Mouse (Mus musculus) testis, postnatal 10 days (tissue): ENCODE measurements around the gene Stx16.

Experiments used
- DNase-seq: peaks from one replicate; pipeline ENCODE4 v3.0.0; 2021; ENCODE audit warnings: low spot score

Gene Stx16

GRCm38 (mm10) chr2:174075673-174076432, at the start of gene Stx16:
Gene Stx16 (plus strand): TSS chr2:174076308.
- DNase-seq = peak; percentile 97

DNA sequence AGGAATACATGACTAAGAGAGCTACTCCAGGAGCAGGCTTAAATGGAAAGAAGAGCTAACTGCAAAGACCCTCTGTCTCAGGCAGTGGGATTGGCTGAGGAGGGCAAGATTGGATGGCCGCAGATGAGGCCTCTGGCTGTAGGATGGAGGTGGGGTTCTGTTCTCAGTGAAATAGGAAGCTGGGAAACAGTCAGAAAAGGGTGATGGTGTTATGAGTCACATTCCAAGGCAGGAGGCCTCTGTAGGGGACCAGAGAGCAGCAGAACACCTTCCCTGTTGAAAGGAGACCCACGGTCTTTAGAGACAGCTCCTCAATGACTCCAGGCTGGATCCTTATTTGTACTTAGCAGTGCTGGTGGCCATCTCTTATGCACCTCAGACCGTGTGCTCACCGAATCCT, 49.7 kb upstream of the Stx16 start:
- peak; percentile 22 for DNase-seq

- DNase-seq = peak; percentile 19
These were observed 42.8 kb upstream of the Stx16 start for GRCm38 (mm10) chr2:174033257-174033800.

DNA sequence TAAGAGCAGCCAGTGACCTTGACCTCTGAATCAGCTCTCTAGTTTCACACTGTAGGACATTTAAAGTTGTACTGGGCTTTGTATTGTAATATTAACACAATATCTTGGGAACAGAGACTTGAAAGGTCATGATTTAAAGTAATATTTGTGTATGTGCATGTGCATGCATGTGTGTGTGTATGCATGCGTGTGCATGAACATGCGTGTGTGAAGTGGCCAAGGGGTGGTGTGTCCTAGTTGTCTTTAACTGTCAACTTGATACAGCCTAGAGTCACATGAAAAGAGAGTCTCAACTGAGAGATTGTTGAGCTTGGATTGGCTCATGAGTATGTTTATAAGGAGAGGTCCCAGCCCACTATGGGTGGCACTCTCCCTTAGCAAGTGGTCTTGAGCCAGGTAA, 28.5 kb upstream of the Stx16 start:
- DNase-seq = peak; percentile 7

GRCm38 (mm10) chr2:174049481-174050338, 26.4 kb upstream of the Stx16 start:
- DNase-seq = peak; percentile 34

DNA sequence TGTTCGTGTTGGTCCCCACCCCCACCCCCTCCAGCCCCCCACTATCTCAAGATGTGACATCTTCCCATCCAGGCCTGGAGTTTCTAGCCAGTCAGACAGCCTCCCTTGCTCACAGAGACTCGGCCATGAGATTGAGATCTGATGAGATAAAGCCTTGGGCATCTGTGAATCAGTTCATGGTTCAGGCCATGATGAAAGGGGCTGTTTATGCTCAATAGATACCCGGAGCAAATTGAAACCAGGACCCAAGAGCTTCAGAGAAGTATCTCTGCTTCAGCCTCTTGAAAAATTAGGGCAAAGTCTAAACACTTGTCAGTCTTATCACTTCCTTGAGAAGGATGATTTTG, 25.8 kb upstream of the Stx16 start:
- DNase-seq = no peak

DNA sequence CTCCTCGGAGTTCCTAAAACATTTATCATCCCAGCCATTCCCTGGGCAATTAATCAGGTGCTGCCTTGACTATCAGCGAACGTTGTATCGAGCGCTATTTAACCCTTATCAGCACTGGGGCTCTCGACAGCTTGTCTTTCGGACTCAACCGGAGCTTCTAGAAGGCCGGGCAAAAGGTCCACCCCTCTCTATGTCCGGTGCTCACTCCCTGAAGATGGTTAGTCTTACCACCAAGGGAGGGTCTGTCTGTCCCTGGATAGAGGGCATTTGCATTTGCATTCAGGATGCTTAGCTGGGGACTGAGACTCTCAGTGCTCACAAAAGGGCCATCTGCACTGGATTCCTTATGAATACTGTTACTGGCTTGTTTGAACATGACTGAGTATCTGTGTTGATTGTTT, 25.0 kb upstream of the Stx16 start:
- DNase-seq = peak; percentile 26

DNA sequence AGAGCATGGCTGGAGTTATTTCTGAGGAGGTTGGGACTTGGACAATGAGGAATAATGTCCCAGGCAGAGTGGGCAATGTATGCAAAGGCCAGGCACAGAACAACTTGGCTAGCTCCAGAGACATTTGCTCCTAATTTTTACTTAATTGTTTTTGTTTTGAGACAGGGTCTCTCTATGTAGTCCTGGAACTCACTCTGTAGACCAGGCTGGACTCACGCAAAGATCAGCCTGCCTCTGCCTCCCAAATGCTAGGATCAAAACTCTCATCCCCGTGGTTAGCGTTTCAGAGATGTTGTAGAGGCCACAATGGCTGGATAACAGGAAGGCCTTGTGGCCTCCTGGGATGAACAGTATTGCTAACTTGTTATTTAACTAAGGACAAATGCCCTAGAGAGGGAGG, 21.6 kb upstream of the Stx16 start:
- peak; percentile 11 for DNase-seq

- no peak for DNase-seq
These were observed 18.4 kb upstream of the Stx16 start for GRCm38 (mm10) chr2:174057730-174058129.

- peak; percentile 31 for DNase-seq
These were observed 17.7 kb upstream of the Stx16 start for GRCm38 (mm10) chr2:174058316-174058939.

DNA sequence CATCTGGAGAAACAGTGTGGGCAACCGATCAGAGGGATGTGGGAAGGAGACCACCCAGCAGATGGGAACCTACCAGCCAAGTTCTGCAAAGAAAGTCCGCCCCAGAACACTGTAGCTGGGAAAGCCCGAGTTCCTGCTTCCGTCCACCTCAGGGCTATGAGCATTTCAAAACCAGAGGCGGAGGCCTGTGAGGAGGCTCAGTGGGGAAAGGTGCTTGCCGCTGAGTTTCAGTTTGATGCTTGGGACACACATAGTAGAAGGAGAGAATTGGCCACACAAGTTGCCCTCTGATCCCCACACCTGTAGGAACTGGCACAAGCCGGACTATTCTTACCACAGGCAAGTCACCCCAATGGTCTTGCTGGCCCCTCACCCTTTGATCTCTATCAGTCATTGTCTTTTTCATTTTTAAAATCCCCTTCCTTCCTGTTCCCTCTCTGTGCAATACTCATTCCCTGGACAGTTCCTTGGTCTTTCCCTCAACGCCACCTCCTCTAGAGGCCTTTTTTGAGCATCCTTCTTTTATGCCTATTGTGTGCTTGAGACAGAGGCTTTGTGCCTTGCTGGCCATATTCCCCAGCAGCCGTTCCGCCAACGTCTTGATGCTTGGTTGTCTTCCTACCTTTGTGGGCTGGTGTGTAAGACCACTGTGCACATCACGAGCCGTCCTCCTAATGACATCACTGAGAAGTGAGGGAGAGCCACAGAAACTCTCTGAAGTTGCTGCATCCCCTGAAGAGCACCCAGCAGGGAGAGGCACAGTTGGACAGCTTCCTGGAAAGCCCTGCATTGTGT, 16.3 kb upstream of the Stx16 start:
- peak; percentile 32 for DNase-seq

GRCm38 (mm10) chr2:174061219-174061618, 14.9 kb upstream of the Stx16 start:
- peak; percentile 22 for DNase-seq

DNA sequence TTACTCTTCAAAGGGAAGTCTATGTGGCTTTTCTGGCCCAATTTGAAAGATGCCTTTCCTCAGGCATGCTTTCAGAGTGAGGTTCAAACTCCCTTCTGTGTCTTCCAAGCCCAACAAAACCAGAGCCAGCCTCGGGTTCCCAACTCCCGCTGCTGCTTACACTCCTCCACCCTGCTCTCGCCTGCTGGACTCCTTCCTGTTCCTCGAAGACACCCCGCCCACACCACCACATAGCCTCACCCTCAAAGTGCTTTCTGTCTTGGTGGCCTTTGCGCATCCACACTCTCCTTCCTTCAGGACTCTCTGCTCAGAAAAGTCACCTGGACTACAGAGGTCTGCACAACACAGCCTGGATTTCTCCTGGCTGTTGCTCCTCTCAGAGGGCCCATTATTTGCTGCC, 13.0 kb upstream of the Stx16 start:
- peak; percentile 37 for DNase-seq

DNA sequence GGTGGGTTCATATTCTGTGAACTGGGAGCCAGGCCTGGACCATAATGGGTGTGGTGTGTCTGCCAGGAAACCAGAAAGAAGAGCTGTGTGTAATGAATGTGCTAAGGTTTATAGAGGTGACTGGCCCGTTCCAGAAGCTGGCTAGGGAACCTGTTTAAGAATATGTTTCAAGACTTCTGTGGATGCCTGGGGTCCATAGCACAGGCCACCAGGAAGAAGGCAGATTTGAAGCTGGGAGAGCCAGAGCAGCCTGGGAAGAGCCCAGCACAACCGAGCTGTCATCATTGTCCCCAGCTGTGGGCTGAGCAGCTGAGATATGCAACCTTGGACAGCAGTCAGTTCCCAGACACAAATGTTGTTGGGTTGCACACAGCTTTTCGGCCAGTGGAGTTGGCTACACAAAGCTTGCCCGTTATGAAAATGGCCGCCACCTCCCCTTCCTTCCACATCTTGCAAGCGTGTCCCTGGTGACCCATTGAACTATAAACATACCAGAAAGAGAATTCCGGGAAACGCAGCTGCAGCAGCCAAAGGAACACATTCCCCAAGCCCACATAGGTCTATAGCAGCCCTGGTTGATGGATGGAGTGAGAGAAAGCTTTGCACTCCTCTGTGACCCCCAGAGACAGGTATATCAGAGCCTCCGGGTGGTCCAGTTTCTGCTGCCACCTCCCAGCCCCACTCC, 12.4 kb upstream of the Stx16 start:
- DNase-seq = no peak

- DNase-seq = no peak
These were observed 8.2 kb upstream of the Stx16 start for GRCm38 (mm10) chr2:174067793-174068419.

DNA sequence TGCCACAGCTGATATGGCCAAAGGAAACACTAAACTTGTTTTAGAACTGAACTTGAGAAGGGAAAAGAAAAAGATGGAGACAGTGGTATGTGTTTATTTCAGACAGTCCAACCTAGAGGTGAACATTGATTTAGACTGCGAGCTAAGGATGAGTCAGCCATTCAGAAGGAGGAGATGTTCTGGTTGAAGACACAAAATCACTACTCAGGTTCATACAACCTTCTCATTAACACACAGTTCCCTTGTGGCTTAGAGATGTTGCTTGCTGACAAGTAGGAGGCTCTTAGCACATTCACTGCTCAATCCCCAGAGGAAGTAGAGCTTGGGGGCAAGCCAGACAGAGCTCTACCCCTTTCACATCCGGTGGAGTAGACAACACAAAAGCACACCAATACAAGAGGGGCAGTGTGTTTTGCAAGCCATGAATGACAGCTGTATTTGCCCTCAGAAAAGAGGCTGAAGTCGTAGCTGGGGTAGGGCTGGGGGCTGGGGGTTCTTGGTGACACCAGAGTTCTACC, 6.5 kb upstream of the Stx16 start:
- DNase-seq = no peak

DNA sequence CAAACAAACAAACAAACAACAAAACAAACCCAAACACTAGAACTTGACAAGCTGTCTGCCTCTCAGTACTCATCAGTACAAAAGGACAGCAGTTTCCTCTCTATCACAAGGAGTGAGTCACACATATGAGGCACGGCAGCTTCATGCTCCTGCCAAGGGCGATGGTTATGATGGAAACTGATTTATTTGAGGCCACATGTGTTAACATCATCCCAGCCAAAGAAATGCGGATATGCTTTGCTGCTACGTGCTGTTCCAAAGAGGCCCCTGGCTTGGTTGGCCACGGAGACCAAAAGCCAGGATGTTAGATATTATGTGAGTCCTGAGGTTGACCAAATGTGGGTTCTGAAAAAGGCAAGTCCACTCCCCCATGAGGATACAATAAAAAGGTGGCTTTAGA, 4.7 kb upstream of the Stx16 start:
- DNase-seq = no peak

GRCm38 (mm10) chr2:174073156-174073790, 2.8 kb upstream of the Stx16 start:
- DNase-seq = no peak

DNA sequence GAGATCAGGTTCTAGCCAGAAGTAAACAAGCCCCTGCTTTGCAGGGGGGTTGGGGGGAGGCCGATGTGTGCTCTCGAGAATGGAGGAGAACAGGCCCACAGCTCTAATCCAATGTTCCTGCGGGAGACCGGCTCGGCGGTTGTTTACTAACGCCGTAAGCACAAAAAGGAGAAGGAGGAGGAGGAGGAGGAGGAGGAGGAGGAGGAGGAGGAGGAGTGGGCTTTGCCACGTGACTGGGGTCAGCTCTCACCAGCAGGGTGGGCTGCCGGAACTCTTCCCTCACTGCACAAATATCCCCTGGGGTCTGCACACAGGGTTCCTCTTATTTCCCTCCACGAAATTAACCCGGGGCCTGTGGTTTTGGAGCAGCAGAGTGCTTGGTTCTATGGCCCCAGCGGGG, 1.5 kb upstream of the Stx16 start:
- DNase-seq = no peak

- DNase-seq = peak; percentile 58
These were observed 987 bp upstream of the Stx16 start for GRCm38 (mm10) chr2:174075072-174075570.
